Mouse (Mus musculus) heart, postnatal 0 days (tissue): Measurements from ENCODE around the gene Tpm1.
A peak's percentile ranks its signal among the peaks of the same experiment; 100 is the strongest.

Experiments
- CTCF ChIP-seq: IDR thresholded peaks from 2 replicates; pipeline ENCODE4 v1.5.1; 2016; ENCODE audit warnings: antibody characterized with exemption, control low read depth, low read depth
- EP300 ChIP-seq: IDR thresholded peaks from 2 replicates; pipeline ENCODE4 v1.6.1; 2016; ENCODE audit warnings: antibody characterized with exemption, low read depth

DNA sequence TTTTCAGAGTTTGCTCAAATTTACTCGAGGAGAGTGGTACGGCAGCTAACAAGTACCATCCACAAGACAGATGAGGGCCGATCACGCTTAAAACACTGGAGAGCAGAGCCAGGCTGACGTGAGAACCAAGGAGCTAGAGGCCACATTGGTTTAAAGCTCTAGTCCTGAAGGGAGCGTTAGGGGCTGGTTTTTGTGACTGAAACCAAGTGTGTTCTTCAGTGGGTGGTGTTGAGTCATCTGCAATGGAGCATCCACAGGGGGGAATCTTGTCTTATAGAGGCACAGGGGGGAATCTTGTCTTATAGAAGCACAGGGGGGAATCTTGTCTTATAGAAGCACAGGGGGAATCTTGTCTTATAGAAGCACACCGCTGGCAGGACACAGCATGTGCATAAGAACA is 22.3 kb downstream of the Tpm1 start:
- TF ChIP-seq CTCF (no peak), EP300 (0 out of 2 replicates have a peak, but pooled peaks have one; percentile 17)
